Mouse (Mus musculus) neutrophil, adult 5-6 weeks (primary cell): ENCODE results near the gene Rgr. TPM values are rescaled to one million over a fixed set of nuclear protein-coding genes. Genes with fewer than 3 reads are reported as not detected.

Source experiments
- ATAC-seq: fragments of 151-379, 151-347 bp; 2 replicates; pipeline ENCODE4 v1.8.0; 2017; ENCODE audit warnings: mild to moderate bottlenecking, moderate TSS enrichment; ENCODE audit not compliant: insufficient number of reproducible peaks, poor library complexity, low FRiP score, severe bottlenecking; ENCODE audit errors: extremely low read depth
- total RNA-seq: library from RNA; stranded (forward); fragments of 200-1000 nt; gene quantifications from 2 replicates; pipeline ENCODE4 v1.2.3, GENCODE M21; 2017

The Rgr gene
- not detected in 2 replicates for total RNA-seq

DNA sequence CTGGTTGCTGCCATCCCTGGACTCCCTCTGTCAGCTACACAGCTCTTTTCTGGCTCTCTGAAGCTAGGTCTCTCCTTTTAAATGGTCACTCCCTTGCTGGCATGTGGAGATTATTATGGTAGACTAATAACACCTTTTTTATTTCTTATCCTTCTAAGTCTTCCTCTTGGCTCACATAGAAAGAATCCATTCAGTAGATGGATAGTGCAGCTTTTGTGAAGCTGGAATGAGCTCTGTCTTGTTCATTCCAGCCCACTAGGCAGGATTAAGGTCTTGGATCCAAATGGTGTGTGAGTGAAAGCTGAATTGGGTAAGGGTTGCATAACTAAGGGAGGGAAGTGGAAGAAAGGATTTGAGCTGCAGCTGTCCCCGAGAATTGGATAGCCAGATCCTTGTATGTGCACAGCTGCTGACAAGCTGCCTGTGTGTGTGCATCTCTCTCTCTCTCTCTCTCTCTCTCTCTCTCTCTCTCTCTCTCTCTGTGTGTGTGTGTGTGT is at the start of gene Rgr:
Gene Rgr (minus strand): TSS at position 51 of the 497 bp plus-strand sequence.
- ATAC-seq = no peak

DNA sequence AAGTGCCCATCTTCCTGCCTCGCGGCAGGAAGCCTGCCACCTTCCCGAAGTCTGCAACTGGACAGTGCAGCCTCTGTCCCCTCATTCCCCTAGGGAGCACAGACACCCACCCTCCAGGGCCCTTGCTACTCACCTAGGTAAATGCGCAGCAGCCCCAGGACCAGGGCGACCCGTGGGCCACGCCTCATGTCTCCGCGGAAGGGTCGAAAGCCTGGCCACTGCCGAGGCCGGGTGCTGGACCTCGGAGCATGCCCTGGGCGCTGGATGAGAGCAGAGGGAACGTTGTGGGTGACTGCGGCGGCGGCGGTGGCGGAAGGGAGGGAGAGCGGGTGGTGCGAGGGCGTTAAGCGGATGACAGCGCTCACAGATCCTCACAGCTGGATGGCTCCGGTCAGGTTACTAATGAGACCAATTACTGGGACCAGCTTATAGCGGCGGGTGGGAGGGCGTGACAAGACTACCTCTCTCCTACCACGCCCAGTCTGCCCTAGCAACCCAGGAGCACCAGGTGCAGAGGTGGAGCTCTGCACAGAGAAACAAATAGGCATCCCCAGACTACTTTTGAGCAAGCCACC is 49.3 kb upstream of the Rgr start, which contains the start of gene Cdhr1:
Gene Cdhr1 (minus strand): TSS at position 392 of the 575 bp plus-strand sequence.
- ATAC-seq = no peak

DNA sequence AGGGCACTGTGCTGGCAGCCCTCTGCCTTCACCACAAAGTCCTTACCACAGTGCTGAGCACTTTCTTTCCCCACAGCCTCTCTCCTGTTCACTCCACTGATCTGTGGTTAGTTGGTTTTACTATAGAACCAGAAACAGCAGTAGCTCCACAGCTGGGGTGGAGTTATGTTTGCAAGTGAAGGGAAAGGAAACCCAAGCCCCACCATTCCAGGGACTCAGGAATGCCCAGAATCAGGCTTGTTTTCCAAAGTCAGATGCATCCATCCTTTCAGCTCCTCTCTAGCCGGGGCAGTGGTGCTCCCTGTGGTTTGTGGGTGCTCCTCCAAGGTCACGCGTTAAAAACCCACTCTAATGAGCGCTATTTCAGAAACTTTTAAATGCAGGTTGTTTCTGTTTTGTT is 46.8 kb upstream of the Rgr start:
- no peak for ATAC-seq

DNA sequence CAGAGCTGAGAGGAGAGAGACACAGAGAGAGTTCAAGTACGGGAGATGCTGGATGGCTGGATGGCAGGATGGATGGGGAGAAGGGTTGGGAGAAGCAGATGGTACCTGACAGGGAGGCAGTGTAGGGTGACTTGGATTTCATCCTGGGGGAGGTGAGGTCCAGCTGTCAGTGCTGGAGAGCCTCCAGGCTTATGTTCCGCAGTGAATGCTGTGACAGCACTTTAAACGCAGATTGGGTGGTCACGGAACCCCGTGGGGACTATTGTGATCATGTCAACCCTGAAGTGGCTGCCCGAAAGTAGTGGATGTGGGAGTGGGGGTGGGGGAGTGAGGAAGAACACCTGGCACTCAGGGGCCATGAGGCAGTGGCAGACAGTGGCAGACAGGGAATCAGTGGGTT is 45.7 kb upstream of the Rgr start:
- ATAC-seq = no peak

DNA sequence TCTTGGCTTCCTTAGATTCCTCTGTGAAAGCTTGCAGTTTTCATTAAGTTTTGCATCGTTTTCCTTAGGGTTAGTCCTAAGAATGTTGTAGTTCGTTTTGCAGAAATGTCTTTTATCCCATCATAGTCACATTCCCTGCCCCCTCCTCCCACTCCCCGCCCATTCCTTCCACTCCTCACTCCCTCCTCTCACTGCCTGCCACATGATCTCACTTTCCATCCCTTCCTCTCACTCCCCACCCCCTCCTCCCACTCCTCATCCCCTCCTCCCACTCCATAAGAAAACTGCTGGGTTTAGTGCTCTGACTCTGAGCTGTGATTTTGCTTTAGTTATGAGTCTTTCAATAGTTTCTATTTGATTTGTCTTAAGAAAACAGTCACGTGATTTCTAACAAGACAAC is 35.0 kb upstream of the Rgr start:
- no peak for ATAC-seq

DNA sequence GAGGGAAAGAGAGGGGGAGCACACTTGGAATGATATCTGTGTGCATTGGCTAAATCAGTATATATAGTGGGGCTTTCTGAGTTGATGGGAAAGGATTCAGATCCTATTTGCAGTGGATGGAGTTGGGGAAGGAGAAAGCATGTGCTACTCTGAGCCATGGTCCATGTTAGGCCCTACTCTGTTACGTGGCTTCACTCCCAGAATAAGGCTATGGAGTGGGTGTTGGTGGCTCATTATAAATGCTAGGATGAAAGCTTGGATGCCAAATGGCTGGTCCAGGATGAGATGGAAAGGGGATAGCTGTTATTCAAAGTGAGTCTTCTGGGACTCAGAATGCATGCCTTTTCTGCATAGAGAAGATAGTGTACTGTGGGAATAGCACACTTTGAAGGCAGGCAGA is 32.0 kb upstream of the Rgr start:
- no peak for ATAC-seq

DNA sequence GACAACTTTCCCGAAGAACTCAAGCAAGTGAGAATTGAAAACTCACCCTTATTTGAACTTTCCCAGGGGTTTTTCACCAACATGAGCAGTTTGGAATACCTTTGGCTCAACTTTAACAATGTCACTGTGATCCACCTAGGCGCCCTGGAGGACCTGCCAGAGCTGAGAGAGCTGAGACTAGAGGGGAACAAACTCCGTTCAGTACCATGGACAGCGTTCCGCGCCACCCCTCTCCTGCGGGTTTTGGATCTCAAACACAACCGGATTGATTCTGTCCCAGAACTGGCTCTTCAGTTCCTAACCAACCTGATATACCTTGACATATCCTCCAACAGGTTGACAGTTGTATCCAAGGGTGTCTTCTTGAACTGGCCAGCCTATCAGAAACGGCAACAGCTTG is 19.8 kb upstream of the Rgr start:
- no peak for ATAC-seq

DNA sequence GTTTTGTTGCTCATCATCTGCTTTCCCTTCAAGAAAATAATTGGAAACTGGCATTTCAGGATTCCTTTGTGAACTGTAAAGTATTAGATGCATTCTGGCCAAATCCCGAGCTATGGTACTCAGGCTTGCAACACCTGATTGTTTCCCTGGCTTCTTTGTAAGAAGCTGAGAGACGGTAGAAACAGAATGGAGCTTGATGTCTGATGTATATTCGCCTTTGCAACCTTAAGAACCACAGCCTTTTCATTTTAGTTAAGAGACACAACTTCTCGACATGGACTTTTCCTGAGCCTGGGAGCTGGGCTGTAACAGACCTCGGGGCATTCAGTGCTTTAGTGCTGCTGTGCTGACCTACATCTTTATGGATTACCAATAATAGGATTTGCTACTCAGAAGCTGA is 18.9 kb upstream of the Rgr start, which contains the start of gene Lrit2:
Gene Lrit2 (plus strand): TSS at position 301 of the 400 bp plus-strand sequence.
- no peak for ATAC-seq

DNA sequence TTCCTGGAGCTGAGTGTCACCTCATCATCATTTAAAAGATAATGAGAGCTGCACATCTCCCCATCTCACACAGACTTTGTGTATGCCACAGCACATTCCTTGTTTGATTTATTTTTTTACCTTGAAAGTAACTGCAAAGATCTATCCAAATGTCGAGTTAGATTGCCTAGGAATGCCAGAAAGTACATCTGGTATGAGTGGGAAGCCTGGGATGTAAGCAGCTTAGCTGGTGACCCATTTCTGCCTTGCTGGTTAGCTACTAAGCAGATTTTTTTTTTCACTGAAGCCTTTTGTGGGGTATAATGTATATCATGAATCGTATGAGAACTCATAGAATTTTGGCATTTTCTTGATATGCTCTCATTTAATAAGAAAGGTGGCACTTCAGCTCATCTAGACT is 17.9 kb upstream of the Rgr start:
- no peak for ATAC-seq

DNA sequence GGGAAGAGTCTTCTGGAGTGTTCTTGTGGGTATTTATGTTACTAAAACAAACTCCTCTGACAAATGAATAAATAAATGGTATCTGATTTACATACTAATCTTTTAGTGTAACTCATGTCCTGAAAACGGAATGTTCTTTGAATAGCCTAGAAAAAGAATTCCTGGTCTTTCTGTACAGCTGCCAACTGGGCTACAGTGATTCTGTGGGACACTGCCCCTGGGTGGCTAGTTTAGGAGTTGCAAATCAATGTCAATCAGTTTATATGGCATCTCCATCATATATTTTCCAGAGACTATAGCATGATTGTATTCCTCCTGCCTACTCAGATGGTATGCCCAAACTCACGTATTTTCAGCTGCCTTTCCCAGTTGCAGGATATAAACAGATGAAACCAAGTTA is 16.1 kb upstream of the Rgr start:
- no peak for ATAC-seq

DNA sequence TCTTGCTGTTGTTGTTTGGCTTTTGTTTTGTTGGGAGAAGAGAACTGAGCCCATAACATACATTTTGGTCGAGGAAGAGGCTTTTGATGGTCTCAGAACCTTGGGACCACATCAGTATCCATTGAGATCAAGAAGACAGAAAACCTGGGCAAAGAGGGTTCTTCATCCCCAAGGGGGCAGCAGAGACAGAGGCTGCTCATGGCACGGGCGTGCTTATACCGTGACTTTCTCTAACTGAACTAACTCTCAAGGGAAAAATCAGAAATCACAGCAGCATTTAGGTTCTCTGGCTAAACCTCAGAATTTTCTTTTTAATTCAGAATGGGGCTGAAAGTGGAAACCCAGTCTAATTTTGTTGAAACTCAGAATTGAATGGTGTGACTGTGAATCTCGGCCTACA is 14.3 kb downstream of the Rgr start:
- ATAC-seq = no peak

DNA sequence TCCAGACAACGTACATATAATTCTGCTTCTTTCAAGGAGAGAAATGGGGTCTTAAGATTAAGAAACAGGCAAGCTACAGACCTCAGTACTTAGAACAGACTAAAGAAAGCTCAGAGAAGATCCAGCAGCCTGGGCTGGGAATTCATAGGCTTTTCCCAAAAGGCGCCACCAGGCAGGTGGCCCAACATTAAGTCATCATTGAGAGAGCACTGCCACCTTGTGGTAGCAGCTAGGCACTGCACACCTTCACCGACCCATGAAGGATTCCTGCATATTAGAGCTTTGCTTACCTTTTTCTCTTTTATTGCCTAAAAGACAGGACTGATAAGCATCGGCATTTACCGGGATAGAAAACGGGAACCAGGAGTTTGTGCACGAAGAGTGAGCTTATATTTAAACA is 15.5 kb downstream of the Rgr start:
- 0 out of 2 replicates have a peak, but pooled peaks have one; percentile 69 for ATAC-seq

DNA sequence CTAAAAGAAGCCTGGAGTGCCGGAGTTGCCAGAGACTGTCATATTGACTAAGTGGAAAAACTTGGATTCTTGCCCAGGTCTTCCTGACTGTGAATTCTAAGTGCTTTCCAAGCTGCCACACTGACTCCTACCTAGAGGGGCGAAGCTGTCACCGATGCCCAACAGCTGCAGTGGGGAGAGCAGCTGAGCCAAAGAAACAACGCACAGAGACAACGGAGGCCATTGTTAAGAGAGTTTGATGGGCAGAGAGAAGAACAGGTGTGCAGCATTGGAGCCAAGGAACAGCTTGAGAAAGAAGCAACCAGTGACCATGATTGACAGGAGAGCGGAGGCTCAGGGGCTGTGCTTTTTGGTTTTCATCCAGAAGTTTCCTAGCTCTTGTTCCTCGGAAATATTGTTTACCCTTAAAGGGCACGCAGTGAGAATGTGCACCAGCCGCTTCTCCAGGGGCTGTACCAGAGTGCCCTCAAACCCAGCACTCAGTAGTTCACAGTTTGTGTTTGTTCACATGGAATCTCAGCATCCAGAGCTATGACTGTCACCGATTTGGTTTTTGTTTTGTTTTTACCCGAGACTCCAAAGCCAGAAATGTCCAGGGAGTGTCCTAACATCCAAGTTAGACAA is 16.2 kb downstream of the Rgr start:
- ATAC-seq = no peak

DNA sequence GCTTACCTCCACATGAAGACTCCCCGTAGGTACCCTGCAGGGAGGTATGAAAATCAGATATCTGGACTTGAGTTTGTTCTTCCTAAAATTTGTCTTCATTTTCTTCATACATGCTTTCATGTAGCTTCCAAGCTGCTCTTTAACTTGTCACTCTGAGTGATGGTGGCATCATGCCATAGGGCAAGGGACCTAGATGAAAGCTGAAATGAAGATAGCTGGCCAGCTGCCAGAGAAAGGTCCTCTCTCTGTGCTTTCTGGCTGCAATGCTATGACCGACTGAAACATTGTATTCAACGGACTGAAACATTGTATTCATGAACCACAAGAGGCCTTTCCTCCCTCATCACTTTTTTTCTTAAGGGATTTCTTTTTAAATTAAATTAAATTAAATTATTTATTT is 20.2 kb downstream of the Rgr start:
- ATAC-seq = no peak

DNA sequence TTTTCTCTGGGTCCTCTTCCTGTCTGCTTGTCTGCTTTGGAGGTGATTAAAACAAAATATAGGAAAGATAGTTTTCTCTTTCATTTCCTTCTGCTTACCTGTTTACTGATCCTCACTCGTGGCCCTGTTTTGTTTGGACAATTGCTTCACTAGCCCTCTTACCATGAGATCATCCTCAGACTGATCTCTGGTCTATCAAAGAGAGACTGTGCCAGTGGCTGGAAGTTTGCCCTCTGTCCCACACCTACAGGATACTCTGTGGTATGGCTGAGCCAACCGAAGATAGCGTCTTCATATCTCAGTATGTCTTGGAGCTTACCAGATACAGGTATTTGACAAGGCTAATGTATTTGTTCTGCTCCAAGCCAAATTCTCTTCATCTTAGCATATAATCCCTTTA is 20.8 kb downstream of the Rgr start:
- no peak for ATAC-seq

DNA sequence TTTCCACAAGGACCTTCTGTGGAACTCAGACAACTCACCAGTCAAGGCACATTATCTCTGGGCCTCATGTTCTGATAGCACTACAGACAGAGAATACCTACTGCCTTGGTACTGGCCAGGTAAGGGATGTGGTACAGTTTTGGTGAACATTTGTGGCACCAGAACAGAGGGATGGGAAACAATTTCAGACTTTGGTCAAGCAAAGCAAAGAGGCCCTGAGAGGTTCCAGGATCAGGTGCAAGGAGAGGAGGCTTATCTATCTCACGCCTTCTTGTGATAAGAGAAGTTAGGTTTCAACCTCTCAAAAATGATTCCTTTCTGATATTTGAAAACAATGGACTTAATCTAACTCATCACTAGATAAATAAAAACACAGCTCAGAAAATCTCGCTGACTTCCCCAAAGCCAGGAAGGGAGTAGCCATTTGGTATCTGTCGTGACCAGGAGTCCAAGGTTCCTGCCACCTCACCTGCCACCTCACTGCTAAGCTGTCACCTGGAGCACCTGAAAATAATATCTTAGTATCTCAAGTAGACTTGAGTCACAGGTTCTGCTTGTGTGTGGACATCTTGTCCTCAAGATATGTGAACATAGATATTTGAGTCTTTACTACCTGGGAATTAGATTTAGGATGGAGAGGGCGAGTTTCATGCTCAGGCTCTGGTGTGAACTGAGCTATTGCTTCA is 21.4 kb downstream of the Rgr start:
- no peak for ATAC-seq

DNA sequence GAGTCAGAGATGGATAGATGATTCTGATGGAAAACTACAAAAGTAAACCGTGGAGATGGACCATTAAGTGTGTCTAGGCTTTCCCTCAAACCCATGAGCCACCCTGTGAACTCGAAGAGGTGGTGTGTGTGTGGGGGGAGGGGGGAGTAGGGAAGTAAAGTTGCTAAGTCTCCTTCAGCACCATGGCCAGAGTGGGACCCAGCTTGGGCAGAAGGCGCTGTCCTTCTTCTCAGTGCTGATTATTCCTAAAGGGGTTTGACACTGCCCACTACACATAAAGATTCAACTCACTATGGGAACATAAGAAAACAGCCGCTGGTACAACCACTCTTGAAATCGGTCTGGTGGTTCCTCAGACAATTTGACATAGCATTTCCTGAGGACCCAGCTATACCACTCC is 32.9 kb downstream of the Rgr start:
- ATAC-seq = no peak

DNA sequence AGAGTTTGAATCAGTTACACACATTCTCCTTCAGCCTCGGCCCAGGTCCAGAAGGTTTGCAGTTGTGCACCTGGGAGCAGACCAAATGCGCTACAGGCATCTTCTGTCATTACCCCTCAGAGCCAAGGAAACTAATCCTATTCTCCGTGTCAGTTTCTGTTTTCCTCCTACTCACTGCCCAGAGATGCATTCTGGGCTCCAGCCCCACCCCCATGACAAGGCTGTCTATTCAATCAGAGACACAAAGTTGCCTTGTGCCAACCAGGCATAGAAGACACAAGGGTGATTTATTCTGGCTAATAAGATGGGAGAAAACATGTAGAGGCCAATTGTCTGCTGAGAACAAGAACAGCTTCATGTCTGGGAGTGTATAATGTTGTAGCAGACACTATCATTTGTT is 35.1 kb downstream of the Rgr start:
- no peak for ATAC-seq

DNA sequence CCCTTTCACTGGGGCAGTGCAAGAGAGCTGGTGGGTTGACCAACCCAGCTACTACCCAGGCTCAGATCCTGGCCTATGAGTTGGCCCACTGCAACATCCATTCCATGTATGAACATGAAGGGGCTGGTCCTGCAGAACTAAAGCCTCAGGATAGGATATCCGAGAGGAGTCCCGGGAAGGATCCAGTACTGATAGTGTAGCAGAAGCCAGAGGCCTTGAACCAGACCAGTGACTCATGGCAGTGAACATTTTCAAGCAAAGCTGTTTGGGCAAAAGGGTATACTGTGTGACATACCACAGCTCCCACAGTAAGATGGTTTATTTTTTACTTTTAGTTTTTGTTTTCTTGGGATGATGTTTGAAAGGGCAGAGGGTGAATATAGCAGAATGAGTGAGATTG is 39.1 kb downstream of the Rgr start:
- no peak for ATAC-seq

DNA sequence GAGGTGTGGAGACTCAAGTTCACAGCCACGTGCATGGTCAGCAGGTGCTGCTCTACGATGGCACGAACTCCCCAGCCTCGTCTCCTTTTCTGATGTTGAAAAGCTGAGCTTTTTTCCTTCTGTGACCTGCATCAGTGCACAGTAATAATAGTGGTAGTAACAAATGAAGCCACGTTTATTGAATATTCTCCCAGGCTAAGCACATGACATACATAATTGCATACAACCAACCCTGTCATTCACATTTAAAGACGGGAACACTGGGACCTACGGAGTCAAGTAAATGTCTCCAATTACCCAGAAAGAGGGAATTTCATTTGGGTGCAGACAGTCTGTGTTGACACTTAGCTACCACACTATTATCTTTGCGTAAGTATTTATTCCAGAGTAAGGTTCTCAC is 42.3 kb downstream of the Rgr start:
- no peak for ATAC-seq
